Mouse (Mus musculus) adrenal gland, postnatal 10 days (tissue): ENCODE measurements at regions not wholly inside any gene's neighbourhood (a gene's known extent, or its start where the extent isn't known, plus 50 kb on each side); places are given as distances from the start of the nearest gene placed in this dataset.

ENCODE experiments used
- DNase-seq: peaks from one replicate; pipeline ENCODE4 v3.0.0; 2021; ENCODE audit warnings: mixed read lengths

GRCm38 (mm10) chr4:80691774-80692485 is 142.0 kb upstream of the Tyrp1 start:
- DNase-seq: no peak

GRCm38 (mm10) chr4:80712698-80713097 is 121.2 kb upstream of the Tyrp1 start:
- DNase-seq: no peak

GRCm38 (mm10) chr4:80744975-80745734 is 88.8 kb upstream of the Tyrp1 start:
- no peak for DNase-seq

- no peak for DNase-seq
These were observed 81.7 kb upstream of the Tyrp1 start for GRCm38 (mm10) chr4:80752259-80752658.

GRCm38 (mm10) chr4:80756114-80756513 is 77.8 kb upstream of the Tyrp1 start:
- DNase-seq: no peak

GRCm38 (mm10) chr4:80764024-80764423 is 69.9 kb upstream of the Tyrp1 start:
- no peak for DNase-seq

GRCm38 (mm10) chr4:80765781-80766180 is 68.1 kb upstream of the Tyrp1 start:
- peak; percentile 74 for DNase-seq

GRCm38 (mm10) chr4:80767447-80767846 is 66.5 kb upstream of the Tyrp1 start:
- no peak for DNase-seq
